Mouse (Mus musculus) layer of hippocampus, adult 9-10 months (tissue): Measurements from ENCODE around the gene Adam12.

Source experiments
- DNase-seq: peaks from one replicate; pipeline ENCODE4 v3.0.0; 2022; ENCODE audit warnings: low spot score

Gene Adam12

DNA sequence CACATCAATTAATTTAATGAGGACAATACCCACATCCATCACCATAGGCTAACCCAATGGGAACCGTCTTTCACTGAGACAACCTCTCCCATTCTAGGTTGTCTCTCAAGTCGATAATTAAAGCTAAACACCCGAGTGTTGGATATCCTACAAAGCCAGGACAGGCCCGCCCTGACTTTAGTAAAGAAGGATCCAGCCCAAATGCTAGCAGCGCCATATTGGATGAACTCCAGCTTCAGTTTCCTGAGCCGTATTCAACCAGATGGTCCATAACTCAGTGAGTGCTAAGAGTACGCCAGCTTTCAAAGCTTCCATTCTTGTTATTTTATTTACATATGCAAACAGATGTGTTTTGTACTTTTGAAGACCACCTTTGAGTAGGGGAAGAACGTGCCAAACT is 81.6 kb downstream of the Adam12 start:
- DNase-seq, result no peak

DNA sequence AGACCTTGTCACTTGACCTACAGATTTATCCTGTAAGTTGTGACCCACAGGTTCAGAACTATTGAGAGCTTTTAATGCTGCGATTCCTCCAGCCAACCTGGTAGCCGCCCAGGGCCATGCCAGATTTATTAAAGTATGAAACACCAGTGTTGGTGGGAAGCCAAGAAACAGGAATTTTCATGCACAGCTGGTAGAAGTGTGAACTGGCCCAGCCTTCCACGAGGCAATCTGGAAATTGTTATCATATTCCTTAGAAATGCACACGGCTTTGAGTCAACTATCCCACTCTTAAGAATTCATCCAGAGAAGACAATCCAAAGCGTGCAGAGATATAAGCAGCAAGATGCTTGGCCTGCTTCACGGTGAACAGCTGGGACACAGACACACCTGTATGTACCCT is 82.6 kb downstream of the Adam12 start:
- no peak for DNase-seq

GRCm38 (mm10) chr7:134147561-134147960 is 84.4 kb downstream of the Adam12 start:
- no peak for DNase-seq

DNA sequence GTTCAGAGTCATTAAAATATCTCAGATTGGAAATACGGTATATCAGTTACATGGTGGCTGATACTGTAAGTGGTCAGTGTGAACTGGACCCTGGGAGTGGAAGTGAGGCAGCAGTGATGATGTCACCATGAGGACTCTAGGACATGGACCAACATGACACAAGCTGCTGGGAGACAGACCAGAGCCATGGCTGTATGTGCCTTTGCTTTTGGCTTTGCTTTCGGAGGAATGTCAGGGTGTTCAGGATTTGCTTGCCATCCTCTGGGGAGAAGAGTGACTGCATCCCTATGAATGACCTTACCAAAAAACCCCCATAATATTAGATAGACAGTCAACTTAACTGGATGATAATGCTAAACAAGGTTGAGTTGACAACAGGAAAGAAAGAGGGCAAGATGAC is 85.1 kb downstream of the Adam12 start:
- DNase-seq, result no peak

DNA sequence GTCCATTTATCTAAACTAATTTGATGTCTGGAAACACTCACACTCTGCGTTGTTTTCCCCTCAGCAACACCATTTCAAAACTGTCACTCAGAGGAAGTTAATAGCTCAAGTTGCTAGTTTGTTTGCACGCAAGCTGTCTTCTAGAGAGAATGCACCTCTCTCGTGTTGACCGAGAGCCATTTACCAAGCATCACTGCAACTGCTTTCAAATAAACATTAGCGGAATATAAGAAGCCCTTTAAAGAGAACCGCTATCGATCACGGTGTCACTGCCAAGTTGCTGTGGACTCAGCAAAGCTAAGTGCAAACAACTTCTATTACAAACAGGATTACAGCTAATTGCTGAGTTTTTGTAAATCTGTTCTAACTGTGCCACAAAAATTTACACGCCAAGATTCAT is 87.8 kb downstream of the Adam12 start:
- DNase-seq, result no peak

DNA sequence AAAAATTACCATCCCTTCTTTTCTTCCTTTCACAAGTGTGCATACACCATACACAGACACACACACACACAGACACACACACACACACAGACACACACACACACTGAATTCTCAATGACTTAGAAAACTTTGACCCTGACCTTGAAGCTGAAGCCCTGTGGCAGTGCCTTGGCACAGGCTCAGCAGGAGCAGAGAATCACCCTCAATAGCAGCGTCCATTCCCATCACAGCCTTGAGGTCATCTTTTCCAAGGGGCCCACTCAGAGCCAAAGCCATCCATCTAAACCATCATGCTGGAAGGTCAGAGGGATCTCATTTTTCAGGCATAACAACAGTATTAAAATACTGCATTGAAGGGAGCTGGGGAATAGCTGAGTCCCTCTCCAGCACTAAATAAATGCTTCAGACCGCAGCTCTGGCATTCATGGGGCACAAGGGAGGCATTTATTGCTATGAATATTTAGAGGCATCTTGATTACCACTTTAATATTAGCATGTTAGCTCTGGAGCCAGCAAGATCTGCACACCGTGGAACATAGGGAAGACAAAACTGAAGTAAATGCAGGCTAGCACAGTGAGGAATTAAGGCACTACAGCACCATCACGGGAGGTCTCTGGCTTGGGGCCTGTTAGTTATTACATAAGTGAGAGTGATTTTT is 92.5 kb downstream of the Adam12 start:
- no peak for DNase-seq

- no peak for DNase-seq
Observed at GRCm38 (mm10) chr7:134132323-134132722, 99.6 kb downstream of the Adam12 start.

GRCm38 (mm10) chr7:134128087-134128522 is 103.8 kb downstream of the Adam12 start:
- no peak for DNase-seq

DNA sequence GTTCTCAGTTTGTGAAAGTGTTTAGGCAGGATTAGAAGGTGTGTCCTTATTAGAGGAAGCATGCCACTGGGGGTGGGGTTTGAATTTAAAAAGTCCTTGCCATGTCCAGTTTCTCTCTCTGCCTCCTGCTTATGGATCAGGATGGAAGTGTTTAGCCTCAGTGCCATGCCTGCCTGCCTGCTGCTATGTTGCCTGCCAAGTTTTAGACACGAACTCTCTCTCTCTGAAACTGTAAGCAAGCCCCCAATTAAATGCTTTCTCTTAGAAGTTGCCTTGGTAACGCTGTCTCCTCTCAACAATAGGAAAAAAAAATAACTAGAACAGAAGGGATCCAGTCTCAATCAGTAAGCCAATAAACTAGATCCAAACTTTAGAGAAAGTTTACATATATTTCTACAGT is 110.5 kb downstream of the Adam12 start:
- DNase-seq, result no peak

DNA sequence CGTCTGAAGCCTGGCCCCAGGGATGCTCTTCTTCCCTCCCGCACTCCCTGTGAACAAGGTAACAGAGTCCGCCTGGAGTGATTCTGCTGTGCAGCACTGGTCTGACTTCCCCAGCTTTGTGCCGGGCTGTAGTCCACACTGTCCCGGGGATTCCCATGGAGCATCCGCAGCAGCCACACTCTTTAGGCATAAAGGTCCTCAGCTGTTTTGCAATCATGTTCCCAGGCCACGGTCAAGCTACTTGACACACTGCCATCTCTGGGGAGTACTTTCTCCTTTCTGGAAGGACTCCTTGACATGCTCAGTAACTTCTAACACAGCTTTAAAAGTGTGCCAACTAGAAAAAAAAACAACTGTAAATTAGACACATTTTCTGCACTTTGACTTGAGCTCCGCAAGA is 116.5 kb downstream of the Adam12 start:
- no peak for DNase-seq

DNA sequence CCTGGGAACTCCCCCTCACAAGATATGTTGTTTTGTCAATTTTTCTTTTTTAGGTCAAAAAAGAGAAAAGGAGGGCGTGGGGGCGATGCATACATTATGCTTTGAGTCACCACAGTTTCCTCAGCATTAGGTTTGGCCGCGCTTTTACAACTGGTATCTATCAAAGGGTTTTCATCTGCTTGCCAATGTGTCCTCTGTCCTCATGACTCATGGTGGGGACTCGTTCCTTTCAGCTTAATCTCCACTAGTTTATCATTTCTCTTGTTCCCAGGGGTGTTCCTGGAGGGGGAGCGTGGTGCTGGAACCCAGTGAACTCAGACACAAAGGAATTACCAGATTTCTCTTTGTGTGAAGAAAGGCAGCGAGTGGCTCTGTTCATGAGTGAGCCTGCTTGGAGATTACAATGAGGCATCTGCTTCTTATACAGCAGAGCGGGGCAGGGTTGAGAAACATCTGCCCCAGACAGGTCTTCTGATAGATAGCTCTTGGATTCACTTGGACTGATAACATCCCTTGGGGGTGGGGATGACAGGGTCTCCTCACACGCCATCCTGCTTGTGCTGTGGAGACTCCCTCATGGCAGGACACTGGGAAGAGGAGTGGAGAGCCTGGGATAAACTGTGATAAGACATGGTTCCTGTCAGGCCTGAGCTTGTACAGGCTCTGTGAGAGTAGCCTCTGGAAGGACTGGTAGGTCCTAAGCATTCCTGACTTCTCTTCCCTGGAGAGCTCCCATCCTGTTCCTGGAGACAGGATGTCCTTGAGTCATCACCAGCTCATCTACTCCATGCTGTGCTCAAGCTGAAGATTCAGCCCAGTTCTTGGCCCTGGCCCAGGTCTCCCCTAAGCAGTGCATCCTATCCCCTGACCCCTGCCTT is 117.4 kb downstream of the Adam12 start:
- DNase-seq, result no peak

- DNase-seq, result no peak
Observed at GRCm38 (mm10) chr7:134113829-134114228, 118.1 kb downstream of the Adam12 start.

DNA sequence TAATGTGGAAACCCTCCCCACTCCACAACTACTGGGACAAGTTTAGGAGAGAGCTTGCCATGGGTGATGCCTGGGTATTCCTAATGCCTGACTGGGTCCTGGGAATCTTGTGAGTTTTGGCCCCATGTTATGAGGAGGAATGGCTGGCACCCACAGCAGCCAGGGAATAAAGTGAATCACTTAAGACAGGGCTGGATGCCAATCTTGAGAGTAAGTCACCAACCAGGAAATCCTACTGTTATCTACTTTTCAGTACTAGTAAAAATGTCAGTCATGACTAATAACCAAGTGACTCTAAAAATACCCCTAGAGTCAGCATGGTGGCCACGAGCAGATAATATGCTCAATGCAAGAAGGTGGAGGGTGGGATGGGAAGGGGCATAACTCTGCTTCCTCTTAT is 121.8 kb downstream of the Adam12 start:
- DNase-seq, result no peak

- no peak for DNase-seq
Observed at GRCm38 (mm10) chr7:134107849-134108248, 124.1 kb downstream of the Adam12 start.

- DNase-seq, result no peak
Observed at GRCm38 (mm10) chr7:134099010-134099409, 132.9 kb downstream of the Adam12 start.

- no peak for DNase-seq
Observed at GRCm38 (mm10) chr7:134097861-134098260, 134.1 kb downstream of the Adam12 start.

- DNase-seq, result no peak
Observed at GRCm38 (mm10) chr7:134093871-134094270, 138.1 kb downstream of the Adam12 start.

GRCm38 (mm10) chr7:134090764-134091163 is 141.2 kb downstream of the Adam12 start:
- DNase-seq, result no peak

GRCm38 (mm10) chr7:134090256-134090655 is 141.7 kb downstream of the Adam12 start:
- DNase-seq, result no peak

DNA sequence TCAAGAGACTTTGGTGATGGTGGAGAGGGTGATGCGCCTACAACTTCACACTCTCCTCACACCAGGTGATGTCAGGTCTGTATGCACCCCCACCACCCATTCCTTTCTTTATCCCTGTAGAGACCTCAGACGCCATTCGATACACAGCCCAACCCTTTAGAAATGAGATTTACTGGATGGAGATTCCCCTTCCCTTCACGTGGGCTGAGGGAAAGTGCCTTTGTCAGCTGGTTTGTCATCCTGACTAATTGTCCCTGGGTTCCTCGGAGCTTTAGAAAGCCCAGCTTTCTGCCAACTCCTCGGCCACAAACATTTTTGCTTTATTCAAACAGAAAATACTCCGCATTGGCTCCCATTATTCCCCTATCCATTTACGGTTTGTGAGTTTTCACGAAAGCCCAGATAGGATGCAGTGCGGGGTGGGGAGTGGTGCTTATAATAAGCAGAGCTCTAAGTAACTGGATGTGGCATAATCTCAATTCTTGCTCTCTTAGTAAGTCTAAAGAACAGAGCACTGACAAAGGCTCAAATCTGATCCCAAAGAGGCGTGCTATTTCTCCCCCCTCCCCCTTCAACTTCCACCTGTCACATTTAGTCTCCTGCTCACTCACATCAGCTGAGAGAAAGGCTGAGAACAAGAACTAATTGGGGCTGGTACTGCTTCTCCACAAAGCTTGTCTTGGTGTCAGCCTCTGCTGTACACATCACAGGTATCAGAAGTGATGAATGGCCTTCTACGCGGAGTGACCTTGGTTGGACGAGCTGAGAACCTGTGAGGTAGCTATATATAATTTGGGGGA is 143.2 kb downstream of the Adam12 start:
- no peak for DNase-seq

DNA sequence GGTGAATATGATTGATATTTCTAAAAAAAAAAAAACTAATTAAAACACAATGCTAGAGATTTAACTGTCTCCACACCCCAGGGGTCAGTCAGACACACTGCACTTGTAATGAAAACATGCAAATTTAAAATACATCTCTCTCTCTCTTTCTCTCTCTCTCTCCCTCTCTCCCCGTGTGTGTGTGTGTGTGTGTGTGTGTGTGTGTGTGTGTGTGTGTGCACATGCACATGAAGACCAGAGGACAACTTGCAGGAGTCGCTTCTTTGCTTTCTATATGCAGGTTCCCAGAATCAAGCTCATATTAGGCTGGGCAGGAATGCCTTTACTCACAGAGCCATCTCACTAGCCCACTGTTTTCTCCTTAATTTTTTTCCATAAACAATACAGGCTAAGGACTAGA is 146.6 kb downstream of the Adam12 start:
- DNase-seq, result no peak

DNA sequence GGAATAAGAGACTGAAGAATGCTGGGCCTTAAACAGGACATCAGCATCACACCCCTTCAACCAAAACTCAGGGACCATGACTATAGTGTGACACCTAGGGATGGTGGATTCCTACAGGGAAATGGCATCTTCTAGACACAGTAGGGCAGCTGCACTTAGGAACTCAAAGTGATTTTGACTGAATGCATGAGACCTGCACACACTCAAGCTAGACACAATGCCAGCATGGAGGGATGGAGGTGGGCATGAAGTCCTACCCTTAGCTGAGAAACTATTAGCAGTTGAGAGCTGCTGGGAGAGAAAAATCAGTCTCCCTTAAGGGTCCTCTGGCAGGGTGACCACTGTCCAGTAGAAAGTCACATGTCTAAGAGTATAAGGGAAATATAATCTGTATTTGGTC is 147.0 kb downstream of the Adam12 start:
- DNase-seq, result no peak
